Mouse (Mus musculus) MEL-GATA-1-ER (cell line): Measurements from ENCODE around the gene Acad10.

ENCODE experiments used
- DNase-seq: peaks from one replicate; pipeline ENCODE4 v3.0.0-alpha.2; 2012; ENCODE audit warnings: low read depth; ENCODE audit errors: extremely low read depth

Gene Acad10

GRCm38 (mm10) chr5:121597991-121598537, 62.2 kb downstream of the Acad10 start:
- no peak for DNase-seq

GRCm38 (mm10) chr5:121597332-121597731, 63.0 kb downstream of the Acad10 start:
- DNase-seq = no peak

- no peak for DNase-seq
These were observed 64.1 kb downstream of the Acad10 start for GRCm38 (mm10) chr5:121596226-121596625.

- no peak for DNase-seq
These were observed 64.6 kb downstream of the Acad10 start for GRCm38 (mm10) chr5:121595758-121596157.

- no peak for DNase-seq
These were observed 65.5 kb downstream of the Acad10 start for GRCm38 (mm10) chr5:121594714-121595313.

GRCm38 (mm10) chr5:121593451-121594401, 66.6 kb downstream of the Acad10 start, which contains the start of gene Aldh2:
Aldh2 (minus strand) TSS chr5:121593824.
- peak; percentile 64 for DNase-seq

GRCm38 (mm10) chr5:121592816-121593407, 67.4 kb downstream of the Acad10 start:
- DNase-seq = no peak

- no peak for DNase-seq
These were observed 68.1 kb downstream of the Acad10 start for GRCm38 (mm10) chr5:121592064-121592815.

- DNase-seq = no peak
These were observed 68.8 kb downstream of the Acad10 start for GRCm38 (mm10) chr5:121591417-121592063.

GRCm38 (mm10) chr5:121589928-121590327, 70.4 kb downstream of the Acad10 start:
- no peak for DNase-seq

GRCm38 (mm10) chr5:121586400-121587039, 73.8 kb downstream of the Acad10 start:
- DNase-seq = peak; percentile 75

- DNase-seq = no peak
These were observed 74.6 kb downstream of the Acad10 start for GRCm38 (mm10) chr5:121585699-121586098.

- DNase-seq = no peak
These were observed 75.3 kb downstream of the Acad10 start for GRCm38 (mm10) chr5:121585005-121585404.

GRCm38 (mm10) chr5:121583765-121584501, 76.4 kb downstream of the Acad10 start:
- no peak for DNase-seq

GRCm38 (mm10) chr5:121581945-121582344, 78.4 kb downstream of the Acad10 start:
- DNase-seq = no peak

- DNase-seq = no peak
These were observed 83.3 kb downstream of the Acad10 start for GRCm38 (mm10) chr5:121576927-121577488.

- no peak for DNase-seq
These were observed 84.4 kb downstream of the Acad10 start for GRCm38 (mm10) chr5:121575867-121576266.

GRCm38 (mm10) chr5:121574145-121574544, 86.2 kb downstream of the Acad10 start:
- DNase-seq = no peak
